Mouse (Mus musculus) embryonic facial prominence, embryonic 14.5 days (tissue): Measurements from ENCODE around the gene Atp6v1d. TPM values are rescaled to one million over a fixed set of nuclear protein-coding genes. Genes with fewer than 3 reads are reported as not detected.

Experiments
- ATAC-seq: fragments of 200-750 bp; cut with Nextera tagmentation; 2 replicates; pipeline ENCODE4 v1.8.0; 2017; ENCODE audit warnings: low read depth, moderate number of reproducible peaks, moderate TSS enrichment
- DNase-seq: peaks from one replicate; pipeline ENCODE4 v3.0.0-alpha.2; 2015; ENCODE audit warnings: low spot score
- H3K27ac ChIP-seq: fragments of 300-500 bp; sonication (generic); replicated peaks from 2 replicates; pipeline ENCODE4 v1.5.1; 2014; ENCODE audit warnings: low read depth, mild to moderate bottlenecking, low read length, moderate library complexity
- H3K27me3 ChIP-seq: fragments of 300-500 bp; sonication (generic); replicated peaks from 2 replicates; pipeline ENCODE4 v1.6.1; 2014; ENCODE audit warnings: low read length; ENCODE audit not compliant: control insufficient read depth, insufficient read depth
- H3K36me3 ChIP-seq: fragments of 300-500 bp; sonication (generic); 2 replicates; pipeline ENCODE4 v1.6.1; 2014; ENCODE audit warnings: low read length, mixed read lengths; ENCODE audit not compliant: control insufficient read depth, insufficient read depth
- H3K4me1 ChIP-seq: fragments of 300-500 bp; sonication (generic); 2 replicates; pipeline ENCODE4 v1.6.1; 2014; ENCODE audit warnings: antibody characterized with exemption, low read length; ENCODE audit not compliant: control insufficient read depth, insufficient read depth
- H3K4me2 ChIP-seq: fragments of 300-500 bp; sonication (generic); 2 replicates; pipeline ENCODE4 v1.6.1; 2014; ENCODE audit warnings: low read depth, mild to moderate bottlenecking, low read length, moderate library complexity, mixed read lengths
- H3K4me3 ChIP-seq: fragments of 300-500 bp; sonication (generic); 2 replicates; pipeline ENCODE4 v1.5.1; 2014; ENCODE audit warnings: low read depth, mild to moderate bottlenecking, low read length
- H3K9ac ChIP-seq: fragments of 300-500 bp; sonication (generic); 2 replicates; pipeline ENCODE4 v1.6.1; 2014; ENCODE audit warnings: low read depth, mild to moderate bottlenecking, low read length, moderate library complexity, mixed read lengths
- H3K9me3 ChIP-seq: fragments of 300-500 bp; sonication (generic); 2 replicates; pipeline ENCODE4 v1.6.1; 2016; ENCODE audit warnings: low read length; ENCODE audit not compliant: control insufficient read depth
- WGBS: fragments of 180-500 bp; shearing (Covaris S2); extraction: QIAGEN DNeasy Blood & Tissue Kit; methylation state at CpG from one replicate; pipeline ENCODE4 v1.1.7; 2014; 5-methylcytosine and 5-hydroxymethylcytosine counted together
- polyA plus RNA-seq: library from polyadenylated mRNA; unstranded; fragments of >200 nt; fragmentation: Nextera tagmentation; extraction: Ambion mirVana; gene quantifications from 2 replicates; pipeline ENCODE4 v1.2.1, GENCODE M21; 2014

The Atp6v1d gene
- polyA plus RNA-seq, 1 experiment from 2014 or later = 69.5 TPM

DNA sequence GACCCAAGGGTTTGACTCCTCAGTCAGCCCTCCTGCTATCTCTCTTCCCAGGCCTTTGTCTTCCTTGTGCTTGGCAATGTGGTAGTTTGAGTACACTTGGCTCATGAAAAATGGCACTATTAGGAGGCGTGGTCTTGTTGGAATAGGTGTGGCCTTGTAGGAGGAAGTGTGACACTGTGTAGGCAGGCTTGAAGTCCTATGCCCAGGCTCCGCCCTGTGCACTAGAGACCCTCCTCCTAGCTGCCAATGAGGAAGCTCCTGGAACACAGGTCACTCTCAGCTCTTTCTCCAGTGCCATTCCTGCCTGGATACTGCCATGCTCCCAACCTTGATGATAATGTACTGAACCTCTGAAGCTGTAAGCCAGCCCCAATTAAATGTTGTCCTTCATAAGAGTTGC lies 29.7 kb upstream of the Atp6v1d start:
- WGBS = 85% methylated on average over 2 of the region's 2 CpGs
- DNase-seq (no peak), ATAC-seq (no peak)
- Histone ChIP-seq H3K27me3 (no peaks in the 10 kb centered on the region), H3K27ac (no peak overlapping the region), H3K9me3 (0 out of 2 replicates have a peak, but pooled peaks cover 5% of the 10 kb centered on the region), H3K36me3 (peaks cover 18% of the 10 kb centered on the region), H3K4me2 (no peak overlapping the region), H3K4me1 (no peaks in the 10 kb centered on the region), H3K9ac (no peak overlapping the region), H3K4me3 (no peak overlapping the region)

DNA sequence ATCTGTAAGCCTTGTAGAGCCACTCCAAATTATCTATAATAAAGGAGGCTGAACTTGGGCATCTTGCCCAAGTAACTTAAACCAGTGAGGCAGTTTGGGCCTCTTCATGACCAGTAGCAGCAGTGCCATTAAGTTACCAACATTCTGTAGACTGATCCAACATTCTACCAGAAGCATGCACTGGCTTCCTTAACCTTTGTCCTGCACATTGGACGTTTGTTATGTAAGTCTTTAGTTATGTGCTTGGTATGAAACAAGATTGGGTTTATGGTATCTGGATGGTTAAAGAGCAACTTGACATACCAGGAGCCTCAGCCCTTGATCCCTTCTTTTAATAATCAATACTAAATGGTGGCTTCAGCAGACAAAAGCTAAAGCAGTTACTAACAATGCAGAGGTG lies 28.6 kb upstream of the Atp6v1d start:
- Histone ChIP-seq H3K4me3 (no peak overlapping the region), H3K27ac (no peak overlapping the region), H3K9ac (no peak overlapping the region), H3K4me1 (no peaks in the 10 kb centered on the region), H3K9me3 (0 out of 2 replicates have a peak, but pooled peaks cover 5% of the 10 kb centered on the region), H3K4me2 (no peak overlapping the region), H3K36me3 (peaks cover 28% of the 10 kb centered on the region), H3K27me3 (no peaks in the 10 kb centered on the region)
- ATAC-seq (no peak), DNase-seq (no peak)
- WGBS = 52% methylated on average over 1 of the region's 1 CpGs

DNA sequence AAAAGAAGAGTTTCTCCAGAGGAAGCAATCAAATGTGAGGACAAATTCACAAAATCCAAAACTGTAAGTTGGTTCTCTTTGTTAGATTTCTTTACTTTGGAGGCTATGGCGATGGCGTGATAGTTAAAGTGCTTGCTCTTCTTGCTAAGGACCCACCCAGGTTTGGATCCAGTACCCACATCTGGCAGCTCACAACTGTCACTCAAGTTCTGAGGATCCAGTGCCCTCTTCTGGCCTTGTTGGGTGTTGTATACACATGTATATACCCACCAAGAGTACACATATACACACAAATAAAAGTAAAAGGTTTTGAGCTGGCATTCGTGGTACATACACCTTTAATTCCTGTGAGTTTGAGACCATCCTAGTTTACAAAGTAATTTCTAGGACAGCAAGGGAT lies 13.1 kb upstream of the Atp6v1d start:
- no peaks in the 10 kb centered on the region for H3K9me3 ChIP-seq
- no peak overlapping the region for H3K27ac ChIP-seq
- no peaks in the 10 kb centered on the region for H3K4me1 ChIP-seq
- DNase-seq (no peak), ATAC-seq (no peak)
- H3K27me3 ChIP-seq = no peaks in the 10 kb centered on the region
- 97% methylated on average over 3 of the region's 3 CpGs for WGBS
- no peak overlapping the region for H3K4me2 ChIP-seq
- no peak overlapping the region for H3K9ac ChIP-seq
- H3K4me3 ChIP-seq = no peak overlapping the region
- H3K36me3 ChIP-seq = peaks cover 79% of the 10 kb centered on the region

DNA sequence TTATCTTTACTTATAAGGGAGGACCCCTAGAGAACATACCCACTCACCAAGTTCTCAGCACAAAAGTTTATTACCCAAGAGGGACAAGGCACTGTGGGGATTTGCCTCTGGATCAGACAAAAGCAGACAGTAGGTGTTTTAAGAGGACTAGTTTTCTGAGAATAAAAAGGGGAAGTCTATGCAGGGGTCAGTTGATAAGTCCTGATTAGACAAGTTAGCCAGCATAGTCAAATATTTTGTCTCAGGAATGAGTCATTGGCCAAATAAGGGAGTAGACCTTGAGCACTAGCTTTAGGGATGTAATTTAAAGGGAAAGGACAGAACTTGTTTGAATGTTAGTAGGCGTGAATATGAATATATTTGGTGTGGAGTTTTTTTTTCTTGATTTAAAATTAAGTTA lies 6.7 kb upstream of the Atp6v1d start:
- ATAC-seq = no peak
- Histone ChIP-seq H3K4me3 (no peak overlapping the region), H3K9ac (no peak overlapping the region), H3K9me3 (no peaks in the 10 kb centered on the region), H3K27ac (no peak overlapping the region), H3K27me3 (no peaks in the 10 kb centered on the region), H3K36me3 (peaks cover 50% of the 10 kb centered on the region), H3K4me1 (peaks cover 3% of the 10 kb centered on the region; the same call in 1 of the 2 replicates), H3K4me2 (no peak overlapping the region)
- 90% methylated on average over 1 of the region's 1 CpGs for WGBS
- no peak for DNase-seq

DNA sequence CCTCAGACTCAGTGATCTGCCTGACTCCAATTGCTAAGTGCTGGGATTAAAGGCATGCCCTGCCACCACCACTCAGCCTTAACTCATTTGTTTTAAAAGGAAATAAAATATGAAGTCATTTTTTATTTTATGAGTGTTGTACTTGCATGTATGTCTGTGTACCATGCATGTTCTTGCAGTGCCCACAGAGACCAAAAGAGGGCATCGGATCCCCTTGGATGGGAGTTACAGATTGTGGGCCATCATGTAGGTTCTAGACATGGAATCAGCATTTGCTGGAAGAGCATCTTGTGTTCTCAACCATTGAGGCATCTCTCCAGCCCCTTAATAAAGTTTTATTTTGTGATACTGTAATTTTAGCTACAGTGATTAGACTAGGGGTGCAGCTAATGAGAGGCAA lies 4.0 kb upstream of the Atp6v1d start:
- ATAC-seq = no peak
- peaks cover 34% of the 10 kb centered on the region for H3K36me3 ChIP-seq
- no peak overlapping the region for H3K27ac ChIP-seq
- no peak overlapping the region for H3K4me3 ChIP-seq
- no peak overlapping the region for H3K4me2 ChIP-seq
- H3K27me3 ChIP-seq = no peaks in the 10 kb centered on the region
- H3K9me3 ChIP-seq = no peaks in the 10 kb centered on the region
- WGBS = 95% methylated on average over 1 of the region's 1 CpGs
- H3K4me1 ChIP-seq = peaks cover 11% of the 10 kb centered on the region
- no peak for DNase-seq
- no peak overlapping the region for H3K9ac ChIP-seq

DNA sequence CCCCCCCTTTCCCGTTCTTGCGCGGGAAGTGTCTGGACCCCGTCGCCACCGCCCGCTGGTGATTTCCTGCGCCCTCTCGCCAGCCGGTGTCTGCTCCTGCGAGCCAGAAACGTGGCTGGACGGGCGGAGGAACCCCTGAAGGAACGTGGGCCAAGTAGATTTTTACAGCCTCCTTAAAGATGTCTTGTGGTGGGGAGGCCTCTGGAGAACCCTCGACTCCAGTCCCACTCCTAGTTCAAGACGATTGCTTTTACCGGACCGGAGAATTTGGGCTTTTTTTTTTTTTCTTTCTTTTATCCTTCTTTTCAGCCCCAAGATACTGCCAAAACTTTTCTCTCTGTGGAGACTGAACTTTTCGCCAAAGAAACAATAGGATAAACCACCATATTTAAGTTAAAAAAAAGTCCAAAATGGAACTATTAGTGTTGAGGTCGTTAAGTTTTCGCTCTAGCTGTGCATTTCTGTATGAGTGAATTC lies 854 bp upstream of the Atp6v1d start:
- peaks cover 10% of the 10 kb centered on the region; the same call in 1 of the 2 replicates for H3K36me3 ChIP-seq
- DNase-seq = no peak
- peaks cover 15% of the 10 kb centered on the region for H3K4me1 ChIP-seq
- H3K4me2 ChIP-seq = peak overlapping the region; percentile 80
- peak overlapping the region; percentile 96 for H3K9ac ChIP-seq
- no peaks in the 10 kb centered on the region for H3K27me3 ChIP-seq
- WGBS = under 1% methylated on average over 18 of the region's 22 CpGs
- H3K9me3 ChIP-seq = no peaks in the 10 kb centered on the region
- H3K4me3 ChIP-seq = peak overlapping the region; percentile 93
- peak overlapping the region; percentile 88 for H3K27ac ChIP-seq
- peak; percentile 23; the same call in 1 of the 2 replicates for ATAC-seq

DNA sequence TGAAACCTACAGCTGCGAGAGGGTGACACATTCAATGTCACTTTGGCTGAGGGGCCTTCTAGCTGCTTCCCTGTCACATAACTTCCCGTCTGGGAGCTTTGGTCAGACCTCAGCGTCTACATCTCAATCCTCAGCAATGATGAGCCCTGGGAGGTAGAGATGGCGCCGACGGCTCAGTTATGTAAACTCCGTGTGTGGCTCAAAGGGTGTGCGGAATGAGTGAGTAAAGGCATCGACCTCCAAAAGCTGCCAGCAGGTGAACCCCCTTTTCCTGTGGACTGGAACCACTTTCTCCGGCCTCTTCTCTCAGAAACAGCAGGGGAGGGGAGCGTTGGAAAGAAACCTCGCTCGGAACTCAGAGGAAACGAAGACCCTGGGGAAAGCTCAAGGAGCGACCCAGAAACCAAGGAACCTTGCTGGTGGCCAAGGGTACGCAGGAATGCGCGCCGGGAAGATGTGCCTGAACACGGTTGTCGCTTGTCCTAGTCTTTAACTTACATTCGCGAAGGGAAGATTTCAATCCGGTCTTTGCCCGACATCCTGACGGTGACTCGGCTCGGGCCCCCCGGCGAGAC lies 430 bp downstream of the Atp6v1d start:
- ATAC-seq = peak; percentile 28; the same call in 1 of the 2 replicates
- whole genome bisulfite sequencing = under 1% methylated on average over 30 of the region's 30 CpGs

DNA sequence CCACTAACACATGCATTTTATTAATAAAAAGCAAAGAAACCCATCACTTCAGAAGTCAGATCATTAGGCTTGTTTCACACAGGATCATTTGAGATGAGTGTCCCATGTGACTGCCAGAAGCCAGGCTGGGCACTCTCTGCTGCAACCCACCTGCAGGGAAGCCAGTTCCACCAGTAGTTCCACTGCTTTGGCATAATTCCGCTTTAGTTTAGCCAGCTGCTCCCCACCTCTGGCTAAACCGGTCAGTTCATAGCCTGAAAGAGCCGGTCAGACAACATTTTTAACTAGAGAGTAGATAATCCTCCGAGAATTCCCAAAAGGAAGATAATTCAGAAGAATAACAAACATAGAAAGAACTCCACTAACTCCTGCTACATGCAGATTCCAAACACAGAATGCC lies 13.2 kb downstream of the Atp6v1d start:
- WGBS = 82% methylated on average over 4 of the region's 4 CpGs
- no peaks in the 10 kb centered on the region for H3K4me1 ChIP-seq
- peaks cover 66% of the 10 kb centered on the region for H3K36me3 ChIP-seq
- DNase-seq (peak; percentile 56), ATAC-seq (peak; percentile 74)
- no peak overlapping the region for H3K4me2 ChIP-seq
- H3K9ac ChIP-seq = no peak overlapping the region
- no peaks in the 10 kb centered on the region for H3K27me3 ChIP-seq
- no peak overlapping the region for H3K4me3 ChIP-seq
- H3K9me3 ChIP-seq = no peaks in the 10 kb centered on the region
- H3K27ac ChIP-seq = no peak overlapping the region; the same call in 1 of the 2 replicates

More for the DNA sequence above, 430 bp downstream of the Atp6v1d start:
- Histone ChIP-seq H3K9me3 (no peaks in the 10 kb centered on the region), H3K27ac (peak overlapping the region; percentile 67), H3K4me2 (peak overlapping the region; percentile 87), H3K27me3 (no peaks in the 10 kb centered on the region), H3K4me1 (peaks cover 15% of the 10 kb centered on the region), H3K36me3 (peaks cover 12% of the 10 kb centered on the region), H3K4me3 (peak overlapping the region; percentile 93), H3K9ac (peak overlapping the region; percentile 82)
- DNase-seq = no peak

DNA sequence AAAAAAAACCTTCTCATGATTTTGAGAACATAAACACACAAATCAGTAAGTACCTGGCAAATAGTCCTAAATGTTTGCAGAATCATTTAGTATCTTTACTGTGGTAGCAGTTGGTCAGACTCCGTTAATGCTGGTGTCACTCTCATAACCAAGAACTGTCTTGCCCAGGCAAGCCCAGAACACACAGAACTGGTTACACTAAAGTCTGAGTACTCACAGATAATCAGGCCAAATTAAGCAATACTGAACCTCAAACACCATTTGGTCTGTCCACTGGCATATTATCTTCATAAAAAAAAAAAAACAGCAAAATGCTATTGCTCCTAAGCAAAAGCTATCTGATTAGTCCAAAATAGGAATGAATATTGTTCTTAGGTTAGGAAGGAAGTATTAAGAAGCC lies 19.0 kb downstream of the Atp6v1d start:
- peaks cover 75% of the 10 kb centered on the region for H3K36me3 ChIP-seq
- no peak for DNase-seq
- 81% methylated on average over 1 of the region's 1 CpGs for whole genome bisulfite sequencing
- H3K4me3 ChIP-seq = no peak overlapping the region
- H3K9me3 ChIP-seq = no peaks in the 10 kb centered on the region
- H3K9ac ChIP-seq = no peak overlapping the region
- no peak for ATAC-seq
- no peaks in the 10 kb centered on the region for H3K4me1 ChIP-seq
- H3K27me3 ChIP-seq = no peaks in the 10 kb centered on the region
- H3K27ac ChIP-seq = no peak overlapping the region
- no peak overlapping the region for H3K4me2 ChIP-seq
